Comparison of ENCODE assay signal across 16 mouse cellular contexts in genomic region chr1:39464760-39465159, GRCm38 (mm10). TPM values are rescaled to one million over a fixed set of nuclear protein-coding genes. Genes with fewer than 3 reads are reported as not detected.
DNase-seq lines count a peak whose midpoint lies in the region; ATAC-seq and TF ChIP-seq lines count a peak whose summit lies in the region.
"Had no signal": no experiment of that assay in that cellular context is flagged by ENCODE, and none has a peak within 500 bp of the region (broad histone marks: within the 10 kb centered on the region; RNA-seq: fewer than 3 reads in every experiment).

No protein-coding gene starts in this region.

- DNase-seq in cerebellum, adult 9-11 months, result peak; percentile 71
- no peak for DNase-seq in MEL (ENCODE audit: low read depth, low spot score)
- peak; percentile 79 for DNase-seq in brain, adult 2 months (ENCODE audit: low read depth, low spot score)
- peak; percentile 53 for DNase-seq in forelimb bud, embryonic 11.5 days (ENCODE audit: low read depth, low spot score)
- no peak for DNase-seq in kidney, postnatal 10 days
- no peak for DNase-seq in liver, embryonic 11.5 days (ENCODE audit: low spot score)
- DNase-seq: adrenal gland, adult 8-10 months; adrenal gland, postnatal 36 days; gastrocnemius, postnatal 10 days; heart, adult 2 months; heart, postnatal 36 days; kidney, adult 2 months had no signal

- no peaks in the 10 kb centered on the region for H3K9me3 ChIP-seq in MEL (replicated peaks; ENCODE audit: insufficient read depth, low read length)
- H3K9me3 ChIP-seq in liver, embryonic 11.5 days (ENCODE audit: control insufficient read depth, low read length), result no peaks in the 10 kb centered on the region
- H3K9me3 ChIP-seq: heart, embryonic 12.5 days; hindbrain, embryonic 15.5 days had no signal

- no peak for TF ChIP-seq POLR2A in MEL (IDR thresholded peaks at IDR 0.05; ENCODE audit: control insufficient read depth in 1 of 2, insufficient read depth in 1 of 2, low read depth in 1 of 2, low read length in 2 of 2, poor library complexity in 1 of 2)

- H3K4me3 ChIP-seq in MEL (ENCODE audit: control insufficient read depth in 1 of 2, insufficient read depth in 1 of 2, low read depth in 2 of 2, low read length in 2 of 2), result no peak overlapping the region
- no peak overlapping the region for H3K4me3 ChIP-seq in liver, embryonic 11.5 days (ENCODE audit: low read depth, low read length)
- H3K4me3 ChIP-seq: heart, adult 2 months; heart, embryonic 12.5 days; hindbrain, embryonic 15.5 days had no signal

- 95% methylated on average over 3 of the region's 3 CpGs for WGBS in liver, embryonic 11.5 days

- H3K4me2 ChIP-seq in liver, embryonic 11.5 days, result no peak overlapping the region
- H3K4me2 ChIP-seq: heart, embryonic 12.5 days; hindbrain, embryonic 15.5 days had no signal

- TF ChIP-seq EP300 in MEL (IDR thresholded peaks at IDR 0.05; ENCODE audit: low read depth in 1 of 2, low read length in 2 of 2), result no peak

- TF ChIP-seq RAD21 in MEL (IDR thresholded peaks at IDR 0.05; ENCODE audit: low read depth, low read length), result no peak

- TF ChIP-seq CTCF in MEL (IDR thresholded peaks at IDR 0.05 in 2 of 3, conservative IDR thresholded peaks at IDR 0.05 in 1 of 3; ENCODE audit: control insufficient read depth in 1 of 3, insufficient read depth in 1 of 3, low read depth in 2 of 3, low read length in 3 of 3, poor library complexity in 1 of 3, severe bottlenecking in 1 of 3), result no peak

- H3K79me2 ChIP-seq in MEL (ENCODE audit: control insufficient read depth, insufficient read depth, low read length, poor library complexity), result no peaks in the 10 kb centered on the region

- ATAC-seq in cerebellum, adult (ENCODE audit: insufficient number of reproducible peaks, low FRiP score, low TSS enrichment), result no peak
- ATAC-seq in liver, embryonic 11.5 days (replicated peaks; ENCODE audit: low FRiP score), result no peak
- ATAC-seq: forebrain, embryonic 14.5 days had no signal

- no peaks in the 10 kb centered on the region for H3K27me3 ChIP-seq in MEL (ENCODE audit: control insufficient read depth in 1 of 2, insufficient read depth in 2 of 2, low read length in 2 of 2)
- no peaks in the 10 kb centered on the region for H3K27me3 ChIP-seq in liver, embryonic 11.5 days (replicated peaks; ENCODE audit: control insufficient read depth, insufficient read depth, low read length)
- H3K27me3 ChIP-seq: heart, embryonic 12.5 days; hindbrain, embryonic 15.5 days had no signal

- H3K4me1 ChIP-seq in MEL (ENCODE audit: control insufficient read depth in 1 of 2, insufficient read depth in 2 of 2, low read length in 2 of 2), result peaks cover 11 to 14% of the 10 kb centered on the region in 2 experiments
- peaks cover 16% of the 10 kb centered on the region for H3K4me1 ChIP-seq in liver, embryonic 11.5 days (replicated peaks; ENCODE audit: control insufficient read depth, insufficient read depth, low read length)
- H3K4me1 ChIP-seq: hindbrain, embryonic 15.5 days had no signal

- peaks cover 0 to 11% of the 10 kb centered on the region in 2 experiments; a peak in 2 of 4 replicates for H3K36me3 ChIP-seq in MEL (ENCODE audit: control insufficient read depth in 1 of 2, insufficient read depth in 2 of 2, low read length in 2 of 2)
- no peaks in the 10 kb centered on the region for H3K36me3 ChIP-seq in liver, embryonic 11.5 days (ENCODE audit: control insufficient read depth, insufficient read depth, low read length)
- H3K36me3 ChIP-seq: heart, embryonic 12.5 days; hindbrain, embryonic 15.5 days had no signal

- no peak overlapping the region for H3K27ac ChIP-seq in MEL (ENCODE audit: control insufficient read depth, low read depth, low read length)
- no peak overlapping the region for H3K27ac ChIP-seq in liver, embryonic 11.5 days (ENCODE audit: low read depth, low read length)
- H3K27ac ChIP-seq: heart, adult 2 months; hindbrain, embryonic 15.5 days had no signal

- no peak overlapping the region for H3K9ac ChIP-seq in MEL (ENCODE audit: control insufficient read depth, low read depth, low read length, poor library complexity, severe bottlenecking)
- H3K9ac ChIP-seq in liver, embryonic 11.5 days (ENCODE audit: low read depth, low read length), result no peak overlapping the region
- H3K9ac ChIP-seq: heart, embryonic 12.5 days; hindbrain, embryonic 15.5 days had no signal

TF ChIP-seq in MEL, 35 proteins besides CTCF, POLR2A, EP300 and RAD21:
- TF ChIP-seq MAX (IDR thresholded peaks at IDR 0.05; ENCODE audit: low read length) (no peak), ZNF384 (IDR thresholded peaks at IDR 0.05; ENCODE audit: low read depth, low read length) (0 out of 2 replicates have a peak, but pooled peaks have one; percentile 12)

RNA-seq across cellular contexts. Expression of gene Tbc1d8, which starts 13.8 kb away (rescaled TPM):
- 1.5 TPM in 2 replicates for total RNA-seq in MEL (2012; rRNA removed)
- 1 to 10 TPM in 1 of 2 experiments, not detected in 1; 2.4 TPM for polyA plus RNA-seq in MEL (2012; ENCODE audit: insufficient read depth in 1 of 2, insufficient read length in 2 of 2, low read depth in 1 of 2, low replicate concordance in 2 of 2, missing spikeins in 1 of 2)
- polyA plus RNA-seq in liver, embryonic 11.5 days (2014; fragmentation: Nextera tagmentation; extraction: Ambion mirVana), result 6.7 and 9.3 TPM in 2 replicates

Comparison
In these comparisons a context has a peak if more than half of its experiments do, and no peak if none do; other contexts are left out.
1. DNase-seq: peak in cerebellum, adult 9-11 months (single experiment), brain, adult 2 months (single experiment) and forelimb bud, embryonic 11.5 days (single experiment); none in MEL (single experiment), kidney, postnatal 10 days (single experiment) and liver, embryonic 11.5 days (single experiment).